Mouse (Mus musculus): ENCODE results near the gene Cnn2. TPM values are rescaled to one million over a fixed set of nuclear protein-coding genes. Genes with fewer than 3 reads are reported as not detected.

The Cnn2 gene
- polyA plus RNA-seq, 1 experiment, result 72.8 TPM

GRCm38 (mm10) chr10:79991099-79991498, 2.7 kb downstream of the Cnn2 start:
- 68% methylated on average over 12 of the region's 12 CpGs for WGBS
- H3K36me3 ChIP-seq (ENCODE audit: control insufficient read depth, insufficient read depth, low read length), result peaks cover 8% of the 10 kb centered on the region; the same call in 1 of the 2 replicates

GRCm38 (mm10) chr10:79991548-79991947, 3.2 kb downstream of the Cnn2 start:
- Histone ChIP-seq H3K27ac (ENCODE audit: insufficient read depth, low read depth, low read length) (no peak overlapping the region), H3K4me3 (ENCODE audit: low read depth, low read length) (no peak overlapping the region), H3K27me3 (ENCODE audit: control insufficient read depth, insufficient read depth, low read length) (no peaks in the 10 kb centered on the region), H3K4me1 (ENCODE audit: control insufficient read depth, insufficient read depth, insufficient read length, low read length) (peaks cover 14% of the 10 kb centered on the region), H3K36me3 (ENCODE audit: control insufficient read depth, insufficient read depth, low read length) (peaks cover 8% of the 10 kb centered on the region; the same call in 1 of the 2 replicates)
- TF ChIP-seq POLR2A (IDR thresholded peaks at IDR 0.05; ENCODE audit: low read depth, low read length), result no peak
- 0 out of 2 replicates have a peak, but pooled peaks have one; percentile 30 for TF ChIP-seq CTCF (IDR thresholded peaks at IDR 0.05; ENCODE audit: extremely low read depth, insufficient read length, insufficient replicate concordance, low read depth, low read length)
- 91% methylated on average over 6 of the region's 6 CpGs for WGBS

More at GRCm38 (mm10) chr10:79991099-79991498, 2.7 kb downstream of the Cnn2 start:
- no peak for TF ChIP-seq POLR2A (IDR thresholded peaks at IDR 0.05; ENCODE audit: low read depth, low read length)
- H3K27ac ChIP-seq (ENCODE audit: insufficient read depth, low read depth, low read length), result no peak overlapping the region
- peak overlapping the region; percentile 9 for H3K4me3 ChIP-seq (ENCODE audit: low read depth, low read length)
- peaks cover 17% of the 10 kb centered on the region for H3K4me1 ChIP-seq (ENCODE audit: control insufficient read depth, insufficient read depth, insufficient read length, low read length)
- H3K27me3 ChIP-seq (ENCODE audit: control insufficient read depth, insufficient read depth, low read length), result no peaks in the 10 kb centered on the region

- peaks cover 8% of the 10 kb centered on the region; the same call in 1 of the 2 replicates for H3K36me3 ChIP-seq (ENCODE audit: control insufficient read depth, insufficient read depth, low read length)
- H3K27me3 ChIP-seq (ENCODE audit: control insufficient read depth, insufficient read depth, low read length), result no peaks in the 10 kb centered on the region
- H3K27ac ChIP-seq (ENCODE audit: insufficient read depth, low read depth, low read length), result peak overlapping the region; percentile 24; the same call in 1 of the 2 replicates
- H3K4me1 ChIP-seq (ENCODE audit: control insufficient read depth, insufficient read depth, insufficient read length, low read length), result peaks cover 16% of the 10 kb centered on the region
- H3K4me3 ChIP-seq (ENCODE audit: low read depth, low read length), result no peak overlapping the region
- 36% methylated on average over 16 of the region's 16 CpGs for WGBS
- TF ChIP-seq POLR2A (IDR thresholded peaks at IDR 0.05; ENCODE audit: low read depth, low read length) (no peak), CTCF (IDR thresholded peaks at IDR 0.05; ENCODE audit: extremely low read depth, insufficient read length, insufficient replicate concordance, low read depth, low read length) (no peak)
These were observed 6.2 kb downstream of the Cnn2 start for GRCm38 (mm10) chr10:79994397-79995115.

- WGBS, result 68% methylated on average over 1 of the region's 1 CpGs
- TF ChIP-seq CTCF (IDR thresholded peaks at IDR 0.05; ENCODE audit: extremely low read depth, insufficient read length, insufficient replicate concordance, low read depth, low read length) (no peak), POLR2A (IDR thresholded peaks at IDR 0.05; ENCODE audit: low read depth, low read length) (no peak)
- Histone ChIP-seq H3K4me3 (ENCODE audit: low read depth, low read length) (no peak overlapping the region), H3K27ac (ENCODE audit: insufficient read depth, low read depth, low read length) (no peak overlapping the region), H3K27me3 (ENCODE audit: control insufficient read depth, insufficient read depth, low read length) (no peaks in the 10 kb centered on the region), H3K4me1 (ENCODE audit: control insufficient read depth, insufficient read depth, insufficient read length, low read length) (peaks cover 16% of the 10 kb centered on the region), H3K36me3 (ENCODE audit: control insufficient read depth, insufficient read depth, low read length) (peaks cover 9% of the 10 kb centered on the region; the same call in 1 of the 2 replicates)
These were observed 7.3 kb downstream of the Cnn2 start for GRCm38 (mm10) chr10:79995636-79996035.

- Histone ChIP-seq H3K36me3 (ENCODE audit: control insufficient read depth, insufficient read depth, low read length) (peaks cover 10% of the 10 kb centered on the region; the same call in 1 of the 2 replicates), H3K27me3 (ENCODE audit: control insufficient read depth, insufficient read depth, low read length) (no peaks in the 10 kb centered on the region), H3K4me3 (ENCODE audit: low read depth, low read length) (peak within 1 kb of the TSS; percentile 81), H3K27ac (ENCODE audit: insufficient read depth, low read depth, low read length) (peak within 1 kb of the TSS; percentile 42), H3K4me1 (ENCODE audit: control insufficient read depth, insufficient read depth, insufficient read length, low read length) (peaks cover 16% of the 10 kb centered on the region)
- TF ChIP-seq CTCF (IDR thresholded peaks at IDR 0.05; ENCODE audit: extremely low read depth, insufficient read length, insufficient replicate concordance, low read depth, low read length) (no peak), POLR2A (IDR thresholded peaks at IDR 0.05; ENCODE audit: low read depth, low read length) (no peak)
- under 1% methylated on average over 34 of the region's 34 CpGs for WGBS
These were observed 8.1 kb downstream of the Cnn2 start, which contains the start of gene Abca7 for GRCm38 (mm10) chr10:79996272-79997033. Abca7 (plus strand) TSS chr10:79996494.

- Histone ChIP-seq H3K27ac (ENCODE audit: insufficient read depth, low read depth, low read length) (peak overlapping the region; percentile 42; the same call in 1 of the 2 replicates), H3K36me3 (ENCODE audit: control insufficient read depth, insufficient read depth, low read length) (peaks cover 10% of the 10 kb centered on the region; the same call in 1 of the 2 replicates), H3K27me3 (ENCODE audit: control insufficient read depth, insufficient read depth, low read length) (no peaks in the 10 kb centered on the region), H3K4me3 (ENCODE audit: low read depth, low read length) (peak overlapping the region; percentile 81), H3K4me1 (ENCODE audit: control insufficient read depth, insufficient read depth, insufficient read length, low read length) (peaks cover 16% of the 10 kb centered on the region)
- 2% methylated on average over 35 of the region's 35 CpGs for WGBS
- TF ChIP-seq POLR2A (IDR thresholded peaks at IDR 0.05; ENCODE audit: low read depth, low read length) (peak; percentile 37; the same call in 1 of the 2 replicates), CTCF (IDR thresholded peaks at IDR 0.05; ENCODE audit: extremely low read depth, insufficient read length, insufficient replicate concordance, low read depth, low read length) (no peak)
These were observed 8.8 kb downstream of the Cnn2 start for GRCm38 (mm10) chr10:79997034-79997760.
